Mouse (Mus musculus): ENCODE results near the gene Ppp1r9a.

Gene Ppp1r9a

DNA sequence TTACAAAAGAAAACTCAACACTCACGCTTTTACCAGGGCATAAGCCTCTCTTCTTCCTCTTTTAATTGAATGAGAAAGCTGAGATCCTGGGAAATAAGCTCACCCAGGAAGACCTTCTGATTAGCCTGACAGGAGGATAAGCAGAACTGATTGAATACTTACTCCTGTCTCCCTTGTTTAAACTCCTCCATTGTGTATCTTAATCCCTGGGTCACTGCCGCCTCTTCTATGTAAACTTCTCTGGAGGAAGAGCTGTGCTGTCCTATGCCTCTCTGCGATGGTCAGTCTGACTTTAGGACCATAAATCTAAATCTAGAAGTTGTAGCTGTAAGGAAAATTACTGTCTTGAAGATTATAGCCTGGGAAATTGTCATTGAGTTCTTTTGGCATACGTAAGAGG, 86.0 kb downstream of the Ppp1r9a start:
- Histone ChIP-seq H3K36me3 (ENCODE audit: insufficient read depth, low read length) (0 out of 2 replicates have a peak, but pooled peaks cover 3% of the 10 kb centered on the region), H3K4me1 (replicated peaks; ENCODE audit: low read depth, low read length) (peaks cover 62% of the 10 kb centered on the region), H3K9me3 (ENCODE audit: low read length) (peaks cover 6% of the 10 kb centered on the region), H3K4me3 (replicated peaks; ENCODE audit: low read length) (no peak overlapping the region), H3K27me3 (ENCODE audit: insufficient read depth, low read length) (no peaks in the 10 kb centered on the region)
- TF ChIP-seq NANOG (IDR thresholded peaks at IDR 0.05; ENCODE audit: borderline replicate concordance, low read length), result no peak
- TF ChIP-seq POU5F1 (IDR thresholded peaks at IDR 0.05; ENCODE audit: borderline replicate concordance, low read length), result no peak
- TF ChIP-seq CTCF (conservative IDR thresholded peaks at IDR 0.05; ENCODE audit: low read length), result no peak

DNA sequence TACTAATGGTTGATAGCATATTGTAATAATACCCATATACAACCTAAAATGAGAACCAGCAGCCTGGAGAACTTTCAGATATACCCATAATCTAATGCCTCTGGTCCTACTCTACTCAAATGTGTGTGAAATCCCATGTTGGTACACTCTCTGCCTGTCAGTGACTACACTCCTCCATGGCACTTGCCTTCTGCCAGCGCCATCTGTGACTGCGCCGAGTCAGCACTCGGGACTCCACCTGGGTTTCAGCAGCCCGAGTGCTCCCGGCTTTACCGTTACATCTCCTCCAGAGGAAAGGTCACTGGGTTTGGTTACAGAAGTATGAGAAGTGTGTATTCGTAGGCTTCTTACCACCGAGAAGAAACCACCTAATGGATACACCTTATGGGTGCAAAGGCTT, 89.6 kb downstream of the Ppp1r9a start:
- H3K36me3 ChIP-seq (ENCODE audit: insufficient read depth, low read length), result 0 out of 2 replicates have a peak, but pooled peaks cover 3% of the 10 kb centered on the region
- no peaks in the 10 kb centered on the region for H3K27me3 ChIP-seq (ENCODE audit: insufficient read depth, low read length)
- no peak for TF ChIP-seq NANOG (IDR thresholded peaks at IDR 0.05; ENCODE audit: borderline replicate concordance, low read length)
- no peak for TF ChIP-seq POU5F1 (IDR thresholded peaks at IDR 0.05; ENCODE audit: borderline replicate concordance, low read length)
- no peak for TF ChIP-seq CTCF (conservative IDR thresholded peaks at IDR 0.05; ENCODE audit: low read length)
- H3K4me3 ChIP-seq (replicated peaks; ENCODE audit: low read length), result no peak overlapping the region
- H3K4me1 ChIP-seq (replicated peaks; ENCODE audit: low read depth, low read length), result peaks cover 53% of the 10 kb centered on the region
- peaks cover 6% of the 10 kb centered on the region for H3K9me3 ChIP-seq (ENCODE audit: low read length)

DNA sequence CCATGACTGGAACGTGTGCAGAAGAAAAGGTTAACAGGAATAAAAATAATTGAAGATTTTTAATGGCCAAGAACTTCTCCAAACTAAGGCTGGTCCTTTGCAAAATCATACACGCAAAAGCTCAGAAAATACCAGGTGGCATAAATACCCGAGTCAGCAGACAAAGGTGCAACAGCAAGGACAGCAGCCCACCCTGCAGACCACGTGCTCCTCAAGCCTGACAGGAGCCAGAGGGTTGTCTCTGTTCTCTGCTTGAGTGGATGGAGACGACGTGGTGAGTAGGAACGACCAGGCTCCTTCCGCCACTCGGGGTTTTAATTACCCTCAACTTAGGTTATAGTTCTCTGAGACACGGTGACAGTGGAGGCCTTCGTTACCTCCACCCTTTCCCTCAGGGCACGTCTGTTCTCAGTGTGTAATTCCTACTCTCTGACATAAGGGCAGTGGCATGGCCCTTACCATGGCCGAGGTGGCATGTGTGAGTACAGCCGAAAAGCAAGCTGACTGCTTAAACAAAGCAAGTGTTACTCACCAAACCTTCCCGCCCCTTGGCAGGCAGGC, 91.0 kb downstream of the Ppp1r9a start:
- peaks cover 46% of the 10 kb centered on the region for H3K4me1 ChIP-seq (replicated peaks; ENCODE audit: low read depth, low read length)
- TF ChIP-seq POU5F1 (IDR thresholded peaks at IDR 0.05; ENCODE audit: borderline replicate concordance, low read length) (no peak), CTCF (conservative IDR thresholded peaks at IDR 0.05; ENCODE audit: low read length) (no peak), NANOG (IDR thresholded peaks at IDR 0.05; ENCODE audit: borderline replicate concordance, low read length) (no peak)
- H3K9me3 ChIP-seq (ENCODE audit: low read length), result peaks cover 6% of the 10 kb centered on the region
- peak overlapping the region; percentile 37 for H3K4me3 ChIP-seq (replicated peaks; ENCODE audit: low read length)
- H3K27me3 ChIP-seq (ENCODE audit: insufficient read depth, low read length), result no peaks in the 10 kb centered on the region
- H3K36me3 ChIP-seq (ENCODE audit: insufficient read depth, low read length), result 0 out of 2 replicates have a peak, but pooled peaks cover 3% of the 10 kb centered on the region

DNA sequence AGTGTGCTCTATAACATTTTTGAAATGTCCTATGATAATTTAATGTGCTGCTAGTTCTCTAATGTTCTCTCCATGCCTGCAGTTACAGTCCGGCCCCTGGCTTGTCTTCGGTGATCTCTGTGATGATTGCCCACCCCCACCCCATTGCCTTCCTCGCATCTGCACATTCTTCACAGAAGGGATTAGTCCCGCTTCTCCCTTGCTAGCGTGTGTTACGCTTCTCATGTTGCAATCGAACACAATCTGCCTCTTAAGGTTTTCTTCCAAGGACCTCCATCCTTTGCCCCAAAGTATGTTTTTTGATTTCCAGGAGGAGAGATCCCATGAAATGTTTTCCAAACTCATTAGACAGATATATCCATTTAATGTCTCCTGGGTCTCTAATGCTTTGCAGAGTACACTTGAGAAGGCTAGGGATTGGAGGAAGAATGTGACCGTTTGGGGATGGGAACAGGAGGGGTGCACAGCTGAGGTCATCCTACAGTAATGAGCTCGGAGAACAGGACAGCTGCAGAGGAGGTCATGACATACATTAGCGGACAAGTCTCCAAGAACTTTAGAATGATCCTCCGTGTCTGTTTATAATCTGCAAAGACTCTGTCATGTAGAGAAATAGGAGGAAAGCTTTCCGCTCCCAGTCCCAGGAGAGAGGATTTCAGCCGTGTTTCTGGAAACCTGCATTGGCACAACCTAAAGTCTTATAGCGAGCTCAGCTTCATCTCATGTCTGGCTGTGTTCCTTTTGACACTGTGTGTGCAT, 91.6 kb downstream of the Ppp1r9a start:
- H3K4me3 ChIP-seq (replicated peaks; ENCODE audit: low read length), result peak overlapping the region; percentile 37
- no peak for TF ChIP-seq NANOG (IDR thresholded peaks at IDR 0.05; ENCODE audit: borderline replicate concordance, low read length)
- TF ChIP-seq CTCF (conservative IDR thresholded peaks at IDR 0.05; ENCODE audit: low read length), result no peak
- no peak for TF ChIP-seq POU5F1 (IDR thresholded peaks at IDR 0.05; ENCODE audit: borderline replicate concordance, low read length)
- 0 out of 2 replicates have a peak, but pooled peaks cover 3% of the 10 kb centered on the region for H3K36me3 ChIP-seq (ENCODE audit: insufficient read depth, low read length)
- no peaks in the 10 kb centered on the region for H3K27me3 ChIP-seq (ENCODE audit: insufficient read depth, low read length)
- H3K9me3 ChIP-seq (ENCODE audit: low read length), result peaks cover 6% of the 10 kb centered on the region
- H3K4me1 ChIP-seq (replicated peaks; ENCODE audit: low read depth, low read length), result peaks cover 43% of the 10 kb centered on the region

DNA sequence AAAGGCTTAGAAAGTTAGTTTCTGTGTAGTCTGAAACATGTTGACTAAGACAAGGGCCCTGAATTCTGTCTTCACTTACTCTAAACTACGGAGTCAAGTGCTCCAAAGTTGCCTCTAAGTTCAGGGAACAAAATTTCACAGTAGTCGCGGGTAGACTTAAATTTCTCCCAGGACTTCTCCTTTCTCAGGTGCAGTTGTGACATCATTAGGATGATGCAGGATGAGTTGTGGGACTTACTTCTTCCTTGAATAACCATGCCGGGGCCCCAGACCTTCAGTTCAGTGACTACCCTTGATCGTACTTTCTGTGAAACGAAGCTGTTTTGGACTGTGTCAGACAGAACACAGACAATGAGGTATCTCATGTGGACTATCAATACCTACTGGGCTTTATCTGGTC, 94.9 kb downstream of the Ppp1r9a start:
- no peak for TF ChIP-seq POU5F1 (IDR thresholded peaks at IDR 0.05; ENCODE audit: borderline replicate concordance, low read length)
- TF ChIP-seq NANOG (IDR thresholded peaks at IDR 0.05; ENCODE audit: borderline replicate concordance, low read length), result no peak
- no peak for TF ChIP-seq CTCF (conservative IDR thresholded peaks at IDR 0.05; ENCODE audit: low read length)
- H3K4me1 ChIP-seq (replicated peaks; ENCODE audit: low read depth, low read length), result peaks cover 40% of the 10 kb centered on the region
- no peaks in the 10 kb centered on the region for H3K27me3 ChIP-seq (ENCODE audit: insufficient read depth, low read length)
- H3K36me3 ChIP-seq (ENCODE audit: insufficient read depth, low read length), result 0 out of 2 replicates have a peak, but pooled peaks cover 3% of the 10 kb centered on the region
- peaks cover 2% of the 10 kb centered on the region for H3K9me3 ChIP-seq (ENCODE audit: low read length)
- H3K4me3 ChIP-seq (replicated peaks; ENCODE audit: low read length), result no peak overlapping the region

DNA sequence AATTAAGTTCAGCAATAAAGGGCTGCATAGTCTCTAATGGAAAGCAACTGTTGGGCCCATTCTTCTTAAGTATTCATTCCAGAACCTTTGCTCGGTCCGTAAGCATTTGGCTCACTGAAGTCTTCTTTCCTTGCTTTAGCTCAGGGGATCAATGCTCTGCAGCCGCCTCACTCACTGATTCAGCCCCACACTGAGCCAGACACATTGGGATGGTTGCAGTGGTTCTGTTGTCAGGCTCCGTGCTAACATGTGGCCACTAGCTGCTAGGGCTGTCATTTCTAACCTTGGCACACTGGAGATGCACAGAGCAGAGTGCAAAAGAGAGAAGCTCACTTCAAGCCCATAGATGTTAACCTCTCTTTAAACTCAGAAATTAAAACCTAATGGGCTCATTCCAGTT, 96.2 kb downstream of the Ppp1r9a start:
- Histone ChIP-seq H3K9me3 (ENCODE audit: low read length) (no peaks in the 10 kb centered on the region), H3K27me3 (ENCODE audit: insufficient read depth, low read length) (no peaks in the 10 kb centered on the region), H3K4me3 (replicated peaks; ENCODE audit: low read length) (no peak overlapping the region), H3K4me1 (replicated peaks; ENCODE audit: low read depth, low read length) (peaks cover 30% of the 10 kb centered on the region), H3K36me3 (ENCODE audit: insufficient read depth, low read length) (0 out of 2 replicates have a peak, but pooled peaks cover 3% of the 10 kb centered on the region)
- TF ChIP-seq POU5F1 (IDR thresholded peaks at IDR 0.05; ENCODE audit: borderline replicate concordance, low read length) (no peak), NANOG (IDR thresholded peaks at IDR 0.05; ENCODE audit: borderline replicate concordance, low read length) (no peak), CTCF (conservative IDR thresholded peaks at IDR 0.05; ENCODE audit: low read length) (no peak)

DNA sequence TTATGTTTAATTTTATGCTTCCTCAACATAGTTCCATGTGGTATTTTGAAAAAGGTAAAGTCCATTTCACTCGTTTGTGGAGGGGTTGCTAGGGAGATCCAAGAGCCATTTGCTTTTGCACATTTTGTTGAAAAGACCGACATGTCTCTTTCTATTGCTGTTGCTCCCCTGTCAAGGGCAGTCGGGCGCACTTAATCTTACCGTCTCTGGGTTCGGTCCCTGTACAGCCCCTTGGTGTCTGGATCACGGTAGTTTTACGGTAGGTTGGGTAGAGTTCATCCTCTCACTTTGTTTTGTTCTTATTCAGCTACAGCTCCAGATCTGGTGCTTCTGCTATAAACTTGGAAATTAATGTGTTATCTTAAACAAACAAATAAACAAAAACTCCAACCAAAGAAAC, 98.1 kb downstream of the Ppp1r9a start:
- Histone ChIP-seq H3K4me3 (replicated peaks; ENCODE audit: low read length) (no peak overlapping the region), H3K9me3 (ENCODE audit: low read length) (no peaks in the 10 kb centered on the region), H3K27me3 (ENCODE audit: insufficient read depth, low read length) (no peaks in the 10 kb centered on the region), H3K36me3 (ENCODE audit: insufficient read depth, low read length) (0 out of 2 replicates have a peak, but pooled peaks cover 3% of the 10 kb centered on the region), H3K4me1 (replicated peaks; ENCODE audit: low read depth, low read length) (peaks cover 28% of the 10 kb centered on the region)
- TF ChIP-seq POU5F1 (IDR thresholded peaks at IDR 0.05; ENCODE audit: borderline replicate concordance, low read length), result no peak
- no peak for TF ChIP-seq NANOG (IDR thresholded peaks at IDR 0.05; ENCODE audit: borderline replicate concordance, low read length)
- TF ChIP-seq CTCF (conservative IDR thresholded peaks at IDR 0.05; ENCODE audit: low read length), result no peak

DNA sequence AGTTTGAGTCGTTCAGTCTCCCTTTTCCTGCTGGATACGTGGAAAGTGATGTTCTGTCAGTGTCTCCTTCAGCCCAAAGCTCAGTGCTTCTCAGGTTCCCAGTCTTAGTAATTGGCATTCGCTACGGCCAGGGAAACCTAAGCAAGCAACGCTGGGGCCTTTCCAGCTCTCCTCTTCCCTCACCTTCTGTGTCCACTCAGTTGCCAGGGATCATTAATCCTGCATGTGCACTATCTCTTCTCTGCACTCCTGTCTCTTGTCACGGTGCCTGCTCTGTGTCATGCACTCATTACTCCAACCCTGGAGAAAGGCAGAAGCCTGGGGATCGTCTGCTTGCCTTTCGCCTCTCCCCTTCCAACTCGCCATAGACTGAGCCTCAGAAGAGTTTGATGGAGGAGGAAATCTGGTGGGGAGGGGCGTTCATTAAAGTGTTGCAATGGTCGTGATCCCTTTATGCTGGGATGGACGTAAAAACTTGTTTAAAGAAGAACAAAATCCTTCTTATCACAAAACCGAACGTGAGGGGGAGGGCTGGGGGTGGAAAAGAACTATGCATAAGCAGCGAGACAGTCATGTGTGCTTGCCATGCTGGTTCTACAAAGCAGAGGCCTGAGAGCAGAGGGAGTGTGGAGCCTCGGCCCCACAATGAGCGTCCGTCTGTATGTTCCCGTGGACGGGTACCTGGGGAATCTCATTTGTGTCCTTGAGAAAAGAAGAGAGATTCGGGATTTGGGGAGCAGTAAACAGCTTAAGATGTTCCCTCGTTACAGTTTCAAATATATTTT, 103.0 kb downstream of the Ppp1r9a start:
- Histone ChIP-seq H3K4me3 (replicated peaks; ENCODE audit: low read length) (0 out of 2 replicates have a peak overlapping the region, but pooled peaks have one; percentile 3), H3K9me3 (ENCODE audit: low read length) (no peaks in the 10 kb centered on the region), H3K36me3 (ENCODE audit: insufficient read depth, low read length) (0 out of 2 replicates have a peak, but pooled peaks cover 3% of the 10 kb centered on the region), H3K4me1 (replicated peaks; ENCODE audit: low read depth, low read length) (peaks cover 49% of the 10 kb centered on the region), H3K27me3 (ENCODE audit: insufficient read depth, low read length) (no peaks in the 10 kb centered on the region)
- TF ChIP-seq NANOG (IDR thresholded peaks at IDR 0.05; ENCODE audit: borderline replicate concordance, low read length), result no peak
- TF ChIP-seq POU5F1 (IDR thresholded peaks at IDR 0.05; ENCODE audit: borderline replicate concordance, low read length), result no peak
- TF ChIP-seq CTCF (conservative IDR thresholded peaks at IDR 0.05; ENCODE audit: low read length), result no peak

Data from E14TG2a.4 (cell line).